Mouse (Mus musculus) spleen, postnatal 36 days (tissue): ENCODE data around the gene Cracr2b.

Experiments used
- DNase-seq, 2 experiments: peaks; one replicate each; pipeline ENCODE4 v3.0.0; 2022; ENCODE audit warnings: low spot score in 2 of 2, mixed read lengths in 1 of 2

Cracr2b gene

GRCm38 (mm10) chr7:141485606-141486005 is 24.7 kb downstream of the Cracr2b start:
- DNase-seq, result no peak

GRCm38 (mm10) chr7:141486239-141486638 is 25.3 kb downstream of the Cracr2b start:
- no peak for DNase-seq

- DNase-seq, result no peak
These were observed 26.2 kb downstream of the Cracr2b start for GRCm38 (mm10) chr7:141487141-141487540.

GRCm38 (mm10) chr7:141491151-141491550 is 30.3 kb downstream of the Cracr2b start:
- DNase-seq, result no peak

- DNase-seq, result no peak
These were observed 31.8 kb downstream of the Cracr2b start for GRCm38 (mm10) chr7:141492738-141493137.

- DNase-seq, result no peak
These were observed 32.8 kb downstream of the Cracr2b start for GRCm38 (mm10) chr7:141493729-141494128.

GRCm38 (mm10) chr7:141495379-141495778 is 34.5 kb downstream of the Cracr2b start:
- DNase-seq, result no peak

- DNase-seq, result no peak
These were observed 35.0 kb downstream of the Cracr2b start for GRCm38 (mm10) chr7:141495940-141496339.

GRCm38 (mm10) chr7:141497600-141497999 is 36.7 kb downstream of the Cracr2b start:
- no peak for DNase-seq

- DNase-seq, result no peak
These were observed 41.1 kb downstream of the Cracr2b start for GRCm38 (mm10) chr7:141501820-141502555.

- no peak for DNase-seq
These were observed 41.6 kb downstream of the Cracr2b start for GRCm38 (mm10) chr7:141502556-141502905.

- DNase-seq, result no peak
These were observed 45.4 kb downstream of the Cracr2b start for GRCm38 (mm10) chr7:141506278-141506677.

GRCm38 (mm10) chr7:141508160-141508559 is 47.3 kb downstream of the Cracr2b start:
- DNase-seq, result no peak

GRCm38 (mm10) chr7:141510196-141510595 is 49.3 kb downstream of the Cracr2b start:
- DNase-seq, result no peak

GRCm38 (mm10) chr7:141510681-141511191 is 49.8 kb downstream of the Cracr2b start:
- DNase-seq, result no peak
